Mouse (Mus musculus) testis, adult 2 months (tissue): Measurements from ENCODE around the gene Slc5a3. TPM values are rescaled to one million over a fixed set of nuclear protein-coding genes. Genes with fewer than 3 reads are reported as not detected.

Experiments
- H3K27ac ChIP-seq: fragments of 200-500 bp; 2 replicates; pipeline ENCODE4 v1.5.1; 2012; ENCODE audit warnings: low read depth, low read length; ENCODE audit not compliant: control insufficient read depth, insufficient read depth
- H3K27me3 ChIP-seq: fragments of 200-500 bp; 2 replicates; pipeline ENCODE4 v1.6.1; 2012; ENCODE audit warnings: mild to moderate bottlenecking, low read length, moderate library complexity; ENCODE audit not compliant: control insufficient read depth, insufficient read depth
- H3K36me3 ChIP-seq: fragments of 200-500 bp; 2 replicates; pipeline ENCODE4 v1.6.1; 2012; ENCODE audit warnings: mild to moderate bottlenecking, low read length; ENCODE audit not compliant: control insufficient read depth, insufficient read depth
- H3K4me1 ChIP-seq: fragments of 200-500 bp; 2 replicates; pipeline ENCODE4 v1.6.1; 2012; ENCODE audit warnings: low read length; ENCODE audit not compliant: control insufficient read depth, insufficient read depth
- H3K4me3 ChIP-seq: fragments of 200-500 bp; 2 replicates; pipeline ENCODE4 v1.5.1; 2012; ENCODE audit warnings: low read depth, mild to moderate bottlenecking, low read length, moderate library complexity, mixed read lengths; ENCODE audit not compliant: control insufficient read depth
- CTCF ChIP-seq: fragments of 200-500 bp; IDR thresholded peaks from 2 replicates; pipeline ENCODE4 v1.5.1; 2012; ENCODE audit warnings: low read depth, mild to moderate bottlenecking, inconsistent platforms, low read length, moderate library complexity; ENCODE audit not compliant: control insufficient read depth, insufficient read depth, insufficient replicate concordance
- POLR2A ChIP-seq: fragments of 200-500 bp; IDR thresholded peaks from 2 replicates; pipeline ENCODE4 v1.6.1; 2012; ENCODE audit warnings: low read depth, mild to moderate bottlenecking, inconsistent platforms, low read length, moderate library complexity; ENCODE audit not compliant: control insufficient read depth
- polyA plus RNA-seq: library from polyadenylated mRNA; depleted of rRNA; stranded (reverse); fragments of >200 nt; gene quantifications from 2 replicates; pipeline ENCODE4 v1.2.3, GENCODE M21; 2012; rRNA removed

Slc5a3 gene
- 2.1 and 3.9 TPM in 2 replicates for polyA plus RNA-seq

GRCm38 (mm10) chr16:92057852-92058643, at the start of gene Slc5a3, which contains the start of the genes Mrps6 and Gm49711:
Slc5a3 (plus strand) TSS chr16:92058322.
Mrps6 (plus strand) TSS chr16:92058270.
Gm49711 (plus strand) TSS chr16:92058316.
- H3K27me3 ChIP-seq: no peaks in the 10 kb centered on the region
- H3K4me1 ChIP-seq: peaks cover 18% of the 10 kb centered on the region
- H3K27ac ChIP-seq: peak within 1 kb of the TSS; percentile 93
- TF ChIP-seq CTCF (no peak), POLR2A (peak; percentile 95)
- peak within 1 kb of the TSS; percentile 98 for H3K4me3 ChIP-seq
- H3K36me3 ChIP-seq: no peaks in the 10 kb centered on the region

GRCm38 (mm10) chr16:92009586-92009985, 48.5 kb upstream of the Slc5a3 start:
- TF ChIP-seq POLR2A: no peak
- TF ChIP-seq CTCF: no peak
- H3K36me3 ChIP-seq: no peaks in the 10 kb centered on the region
- peaks cover 3% of the 10 kb centered on the region; the same call in 1 of the 2 replicates for H3K4me1 ChIP-seq
- H3K4me3 ChIP-seq: no peak overlapping the region
- no peaks in the 10 kb centered on the region for H3K27me3 ChIP-seq
- no peak overlapping the region for H3K27ac ChIP-seq

GRCm38 (mm10) chr16:92016792-92017191, 41.3 kb upstream of the Slc5a3 start:
- Histone ChIP-seq H3K27ac (no peak overlapping the region), H3K36me3 (no peaks in the 10 kb centered on the region), H3K4me3 (peak overlapping the region; percentile 52), H3K4me1 (peaks cover 9% of the 10 kb centered on the region), H3K27me3 (no peaks in the 10 kb centered on the region)
- TF ChIP-seq POLR2A: no peak
- no peak for TF ChIP-seq CTCF

GRCm38 (mm10) chr16:92019141-92020118, 38.7 kb upstream of the Slc5a3 start:
- Histone ChIP-seq H3K4me3 (peak overlapping the region; percentile 59), H3K36me3 (no peaks in the 10 kb centered on the region), H3K4me1 (peaks cover 5% of the 10 kb centered on the region), H3K27ac (peak overlapping the region; percentile 67), H3K27me3 (no peaks in the 10 kb centered on the region)
- TF ChIP-seq CTCF (no peak), POLR2A (no peak)

- Histone ChIP-seq H3K27me3 (no peaks in the 10 kb centered on the region), H3K27ac (no peak overlapping the region), H3K4me3 (no peak overlapping the region), H3K36me3 (no peaks in the 10 kb centered on the region), H3K4me1 (peaks cover 5% of the 10 kb centered on the region)
- TF ChIP-seq POLR2A (no peak), CTCF (no peak)
Observed at GRCm38 (mm10) chr16:92021656-92022400, 36.3 kb upstream of the Slc5a3 start.

- Histone ChIP-seq H3K4me1 (peaks cover 5% of the 10 kb centered on the region), H3K4me3 (no peak overlapping the region), H3K27me3 (no peaks in the 10 kb centered on the region), H3K27ac (peak overlapping the region; percentile 33; the same call in 1 of the 2 replicates), H3K36me3 (no peaks in the 10 kb centered on the region)
- TF ChIP-seq CTCF: no peak
- TF ChIP-seq POLR2A: no peak
Observed at GRCm38 (mm10) chr16:92022494-92023283, 35.4 kb upstream of the Slc5a3 start.

- no peaks in the 10 kb centered on the region for H3K36me3 ChIP-seq
- peaks cover 5% of the 10 kb centered on the region for H3K4me1 ChIP-seq
- no peaks in the 10 kb centered on the region for H3K27me3 ChIP-seq
- H3K4me3 ChIP-seq: no peak overlapping the region
- TF ChIP-seq CTCF (no peak), POLR2A (no peak)
- H3K27ac ChIP-seq: no peak overlapping the region
Observed at GRCm38 (mm10) chr16:92033286-92033685, 24.8 kb upstream of the Slc5a3 start.
